Mouse (Mus musculus): ENCODE data around the gene Eif4ebp2.

The Eif4ebp2 gene

GRCm38 (mm10) chr10:61419146-61419545 lies 33.3 kb downstream of the Eif4ebp2 start:
- no peak for DNase-seq (ENCODE audit: extremely low spot score, low read depth, low spot score)

GRCm38 (mm10) chr10:61418131-61418900 lies 34.1 kb downstream of the Eif4ebp2 start:
- DNase-seq (ENCODE audit: extremely low spot score, low read depth, low spot score) = no peak

- no peak for DNase-seq (ENCODE audit: extremely low spot score, low read depth, low spot score)
Measured at GRCm38 (mm10) chr10:61417672-61418071, 34.8 kb downstream of the Eif4ebp2 start, which contains the start of gene Nodal. Gene Nodal (plus strand): TSS chr10:61417972.

- DNase-seq (ENCODE audit: extremely low spot score, low read depth, low spot score) = no peak
Measured at GRCm38 (mm10) chr10:61417046-61417445, 35.4 kb downstream of the Eif4ebp2 start.

GRCm38 (mm10) chr10:61416561-61416960 lies 35.9 kb downstream of the Eif4ebp2 start:
- DNase-seq (ENCODE audit: extremely low spot score, low read depth, low spot score) = no peak

- no peak for DNase-seq (ENCODE audit: extremely low spot score, low read depth, low spot score)
Measured at GRCm38 (mm10) chr10:61415890-61416289, 36.6 kb downstream of the Eif4ebp2 start.

GRCm38 (mm10) chr10:61415240-61415639 lies 37.2 kb downstream of the Eif4ebp2 start:
- no peak for DNase-seq (ENCODE audit: extremely low spot score, low read depth, low spot score)

GRCm38 (mm10) chr10:61412910-61413625 lies 39.4 kb downstream of the Eif4ebp2 start:
- DNase-seq (ENCODE audit: extremely low spot score, low read depth, low spot score) = no peak

- no peak for DNase-seq (ENCODE audit: extremely low spot score, low read depth, low spot score)
Measured at GRCm38 (mm10) chr10:61410193-61410592, 42.3 kb downstream of the Eif4ebp2 start.

- no peak for DNase-seq (ENCODE audit: extremely low spot score, low read depth, low spot score)
Measured at GRCm38 (mm10) chr10:61409776-61410175, 42.7 kb downstream of the Eif4ebp2 start.

- no peak for DNase-seq (ENCODE audit: extremely low spot score, low read depth, low spot score)
Measured at GRCm38 (mm10) chr10:61405958-61406357, 46.5 kb downstream of the Eif4ebp2 start.

GRCm38 (mm10) chr10:61402911-61403310 lies 49.5 kb downstream of the Eif4ebp2 start:
- no peak for DNase-seq (ENCODE audit: extremely low spot score, low read depth, low spot score)

GRCm38 (mm10) chr10:61402480-61402879 lies 50.0 kb downstream of the Eif4ebp2 start:
- DNase-seq (ENCODE audit: extremely low spot score, low read depth, low spot score) = no peak

- no peak for DNase-seq (ENCODE audit: extremely low spot score, low read depth, low spot score)
Measured at GRCm38 (mm10) chr10:61400407-61400806, 52.1 kb downstream of the Eif4ebp2 start.

- peak; percentile 69 for DNase-seq (ENCODE audit: extremely low spot score, low read depth, low spot score)
Measured at GRCm38 (mm10) chr10:61399156-61399734, 53.2 kb downstream of the Eif4ebp2 start.

GRCm38 (mm10) chr10:61398125-61398524 lies 54.3 kb downstream of the Eif4ebp2 start:
- no peak for DNase-seq (ENCODE audit: extremely low spot score, low read depth, low spot score)

- no peak for DNase-seq (ENCODE audit: extremely low spot score, low read depth, low spot score)
Measured at GRCm38 (mm10) chr10:61394476-61395136, 57.9 kb downstream of the Eif4ebp2 start.

- DNase-seq (ENCODE audit: extremely low spot score, low read depth, low spot score) = no peak
Measured at GRCm38 (mm10) chr10:61392584-61392983, 59.9 kb downstream of the Eif4ebp2 start.

GRCm38 (mm10) chr10:61390148-61390547 lies 62.3 kb downstream of the Eif4ebp2 start:
- no peak for DNase-seq (ENCODE audit: extremely low spot score, low read depth, low spot score)

GRCm38 (mm10) chr10:61389020-61389419 lies 63.4 kb downstream of the Eif4ebp2 start:
- DNase-seq (ENCODE audit: extremely low spot score, low read depth, low spot score) = no peak

- no peak for DNase-seq (ENCODE audit: extremely low spot score, low read depth, low spot score)
Measured at GRCm38 (mm10) chr10:61386284-61386683, 66.2 kb downstream of the Eif4ebp2 start.

Data from hindlimb bud, embryonic 11.5 days (tissue).